Mouse (Mus musculus) lung, embryonic 14.5 days (tissue): Measurements from ENCODE around the gene Anln. TPM values are rescaled to one million over a fixed set of nuclear protein-coding genes. Genes with fewer than 3 reads are reported as not detected.

Experiments
- ATAC-seq: fragments of 200-750 bp; cut with Nextera tagmentation; 2 replicates; pipeline ENCODE4 v1.8.0; 2017; ENCODE audit warnings: mild to moderate bottlenecking, moderate TSS enrichment, moderate library complexity; ENCODE audit not compliant: insufficient read depth
- DNase-seq: peaks from one replicate; pipeline ENCODE4 v3.0.0-alpha.2; 2015
- H3K27ac ChIP-seq: fragments of 300-500 bp; sonication (generic); 2 replicates; pipeline ENCODE4 v1.5.1; 2014; ENCODE audit warnings: low read depth, mild to moderate bottlenecking, moderate library complexity
- H3K27me3 ChIP-seq: fragments of 300-500 bp; sonication (generic); 2 replicates; pipeline ENCODE4 v1.6.1; 2014; ENCODE audit warnings: low read length, control low read depth; ENCODE audit not compliant: insufficient read depth
- H3K36me3 ChIP-seq: fragments of 300-500 bp; sonication (generic); 2 replicates; pipeline ENCODE4 v1.6.1; 2014; ENCODE audit warnings: control low read depth; ENCODE audit not compliant: insufficient read depth
- H3K4me1 ChIP-seq: fragments of 300-500 bp; sonication (generic); 2 replicates; pipeline ENCODE4 v1.6.1; 2014; ENCODE audit warnings: antibody characterized with exemption, control low read depth; ENCODE audit not compliant: insufficient read depth
- H3K4me2 ChIP-seq: fragments of 300-500 bp; sonication (generic); 2 replicates; pipeline ENCODE4 v1.6.1; 2014; ENCODE audit warnings: mild to moderate bottlenecking
- H3K4me3 ChIP-seq: fragments of 300-500 bp; sonication (generic); 2 replicates; pipeline ENCODE4 v1.5.1; 2014; ENCODE audit warnings: low read depth, low read length
- H3K9ac ChIP-seq: fragments of 300-500 bp; sonication (generic); 2 replicates; pipeline ENCODE4 v1.6.1; 2014
- H3K9me3 ChIP-seq: fragments of 300-500 bp; sonication (generic); 2 replicates; pipeline ENCODE4 v1.6.1; 2016; ENCODE audit warnings: low read depth, low read length, control low read depth
- CTCF ChIP-seq: IDR thresholded peaks from 2 replicates; pipeline ENCODE4 v1.5.1; 2016; ENCODE audit warnings: antibody characterized with exemption, low read depth
- WGBS: fragments of 180-500 bp; shearing (Covaris S2); extraction: QIAGEN DNeasy Blood & Tissue Kit; methylation state at CpG from one replicate; pipeline ENCODE4 v1.1.7; 2014; 5-methylcytosine and 5-hydroxymethylcytosine counted together
- polyA plus RNA-seq: library from polyadenylated mRNA; unstranded; fragments of >200 nt; fragmentation: Nextera tagmentation; extraction: Ambion mirVana; gene quantifications from 2 replicates; pipeline ENCODE4 v1.2.1, GENCODE M21; 2014

Gene Anln
- polyA plus RNA-seq, 1 experiment from 2014 or later: 74.1 TPM

DNA sequence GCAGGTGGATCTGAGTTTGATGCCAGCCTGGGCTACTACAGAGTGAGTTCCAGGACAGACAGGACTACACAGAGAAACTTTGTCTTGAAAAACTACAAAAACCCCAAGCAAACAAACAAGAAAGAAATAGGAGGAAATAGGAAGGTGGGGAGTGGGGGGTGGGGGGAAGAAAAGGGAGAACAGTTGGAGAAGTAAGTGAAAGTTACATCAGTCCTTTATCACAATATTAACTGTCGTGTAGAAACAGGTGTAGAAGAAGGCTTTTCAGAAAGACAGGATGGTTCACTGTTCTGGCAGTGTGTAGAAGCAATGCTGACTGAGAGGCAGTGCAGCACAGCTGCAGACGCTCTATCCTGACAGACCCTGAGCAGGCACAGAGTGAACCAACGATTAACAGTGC lies 14.0 kb upstream of the Anln start:
- 69% methylated on average over 3 of the region's 3 CpGs for WGBS
- Histone ChIP-seq H3K4me1 (no peaks in the 10 kb centered on the region), H3K9ac (no peak overlapping the region), H3K36me3 (no peaks in the 10 kb centered on the region), H3K27me3 (no peaks in the 10 kb centered on the region), H3K4me3 (no peak overlapping the region), H3K4me2 (no peak overlapping the region), H3K9me3 (no peaks in the 10 kb centered on the region), H3K27ac (no peak overlapping the region)
- ATAC-seq (no peak), DNase-seq (no peak)
- TF ChIP-seq CTCF: no peak

DNA sequence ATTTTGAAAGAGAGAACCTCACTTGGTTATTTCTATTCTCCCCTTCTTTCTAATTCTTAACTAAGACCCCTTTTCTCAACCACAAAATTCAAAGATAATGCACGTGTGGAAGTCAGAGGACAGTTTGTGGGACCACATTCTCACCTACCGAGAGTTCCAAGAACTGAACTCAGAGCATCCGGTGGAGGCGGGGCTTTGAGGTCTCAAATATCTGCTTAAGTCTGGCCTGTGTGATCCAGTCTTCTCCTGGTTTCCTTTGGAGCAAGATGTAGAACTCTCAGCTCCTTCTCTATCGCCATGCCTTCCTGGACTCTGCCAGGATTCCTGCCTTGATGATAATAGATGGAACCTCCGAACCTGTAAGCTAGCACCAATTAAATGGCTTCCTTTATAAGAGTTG lies 13.0 kb upstream of the Anln start:
- Histone ChIP-seq H3K4me2 (no peak overlapping the region), H3K27ac (no peak overlapping the region), H3K36me3 (no peaks in the 10 kb centered on the region), H3K4me3 (no peak overlapping the region), H3K9me3 (no peaks in the 10 kb centered on the region), H3K27me3 (no peaks in the 10 kb centered on the region), H3K4me1 (no peaks in the 10 kb centered on the region), H3K9ac (no peak overlapping the region)
- ATAC-seq (no peak), DNase-seq (no peak)
- WGBS: 83% methylated on average over 6 of the region's 6 CpGs
- TF ChIP-seq CTCF: no peak

DNA sequence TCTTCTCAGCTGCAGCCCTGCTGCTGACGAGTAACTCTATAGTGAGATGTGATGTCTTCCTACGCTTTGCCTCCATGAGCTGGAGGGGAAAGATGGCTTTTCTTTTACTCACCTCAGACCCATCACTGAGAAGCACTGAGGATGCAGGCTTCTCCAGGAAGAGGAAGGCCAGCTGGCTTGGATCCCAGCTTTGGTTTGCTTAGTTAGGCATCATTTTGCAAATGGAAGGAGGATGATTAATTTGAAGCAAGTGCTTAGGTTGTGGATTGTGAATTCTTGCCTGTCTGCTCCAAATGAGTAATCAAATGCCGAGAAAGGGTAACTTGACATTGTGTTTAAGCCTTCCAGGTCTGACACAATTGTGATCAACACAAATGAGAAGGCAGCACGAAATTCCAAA lies 10.0 kb upstream of the Anln start:
- no peaks in the 10 kb centered on the region for H3K36me3 ChIP-seq
- no peaks in the 10 kb centered on the region for H3K27me3 ChIP-seq
- no peak for TF ChIP-seq CTCF
- H3K9ac ChIP-seq: no peak overlapping the region
- 35% methylated on average over 4 of the region's 4 CpGs for WGBS
- ATAC-seq: no peak
- no peaks in the 10 kb centered on the region for H3K4me1 ChIP-seq
- no peak overlapping the region for H3K4me3 ChIP-seq
- no peak overlapping the region for H3K4me2 ChIP-seq
- peak; percentile 66 for DNase-seq
- no peaks in the 10 kb centered on the region for H3K9me3 ChIP-seq
- H3K27ac ChIP-seq: no peak overlapping the region

DNA sequence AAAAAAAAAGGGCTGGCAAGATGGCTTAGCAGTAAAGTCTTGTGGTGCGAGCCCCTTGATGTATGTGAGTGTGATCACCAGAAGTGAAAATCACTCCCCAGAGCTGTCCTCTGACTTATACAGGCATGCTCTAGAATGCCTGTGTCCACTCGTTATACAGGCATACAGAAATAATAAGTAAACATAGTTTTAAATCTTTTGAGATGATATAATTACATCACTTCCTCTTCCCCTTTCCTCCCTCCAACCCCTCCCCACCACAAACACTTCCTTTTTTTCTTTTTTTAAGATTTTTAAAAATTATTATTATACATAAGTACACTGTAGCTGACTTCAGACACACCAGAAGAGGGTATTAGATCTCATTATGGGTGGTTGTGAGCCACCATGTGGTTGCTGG lies 5.7 kb upstream of the Anln start:
- no peak for TF ChIP-seq CTCF
- ATAC-seq: no peak

DNA sequence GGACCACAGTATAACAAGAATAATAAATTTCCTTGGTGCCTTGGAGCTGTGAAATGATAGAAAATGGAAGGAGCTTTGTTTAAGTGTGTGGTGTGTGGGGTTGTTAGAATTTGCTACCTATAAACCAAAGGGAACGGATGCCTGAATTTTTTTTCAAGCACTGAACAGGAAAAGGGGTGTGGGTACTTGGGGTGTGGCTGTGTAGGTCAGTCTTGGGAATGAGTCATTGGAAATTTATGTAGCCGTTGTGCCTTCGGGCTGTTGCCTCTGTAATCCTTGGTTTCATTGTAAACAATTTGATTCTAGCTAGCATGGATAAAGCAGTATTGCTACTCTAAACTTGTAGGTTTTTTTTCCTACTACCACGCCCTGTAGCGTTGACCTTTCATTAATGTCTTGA lies 1.4 kb upstream of the Anln start:
- Histone ChIP-seq H3K27me3 (no peaks in the 10 kb centered on the region), H3K9ac (no peak overlapping the region), H3K9me3 (no peaks in the 10 kb centered on the region), H3K36me3 (no peaks in the 10 kb centered on the region), H3K4me1 (peaks cover 13% of the 10 kb centered on the region), H3K27ac (no peak overlapping the region), H3K4me3 (no peak overlapping the region), H3K4me2 (no peak overlapping the region)
- 81% methylated on average over 5 of the region's 5 CpGs for WGBS
- ATAC-seq (no peak), DNase-seq (no peak)
- no peak for TF ChIP-seq CTCF

More for the DNA sequence above, 5.7 kb upstream of the Anln start:
- H3K36me3 ChIP-seq: no peaks in the 10 kb centered on the region
- no peaks in the 10 kb centered on the region for H3K27me3 ChIP-seq
- no peak overlapping the region for H3K9ac ChIP-seq
- WGBS: 75% methylated on average over 2 of the region's 2 CpGs
- H3K4me1 ChIP-seq: no peaks in the 10 kb centered on the region
- no peaks in the 10 kb centered on the region for H3K9me3 ChIP-seq
- H3K4me2 ChIP-seq: no peak overlapping the region
- H3K27ac ChIP-seq: no peak overlapping the region
- H3K4me3 ChIP-seq: no peak overlapping the region
- DNase-seq: no peak

DNA sequence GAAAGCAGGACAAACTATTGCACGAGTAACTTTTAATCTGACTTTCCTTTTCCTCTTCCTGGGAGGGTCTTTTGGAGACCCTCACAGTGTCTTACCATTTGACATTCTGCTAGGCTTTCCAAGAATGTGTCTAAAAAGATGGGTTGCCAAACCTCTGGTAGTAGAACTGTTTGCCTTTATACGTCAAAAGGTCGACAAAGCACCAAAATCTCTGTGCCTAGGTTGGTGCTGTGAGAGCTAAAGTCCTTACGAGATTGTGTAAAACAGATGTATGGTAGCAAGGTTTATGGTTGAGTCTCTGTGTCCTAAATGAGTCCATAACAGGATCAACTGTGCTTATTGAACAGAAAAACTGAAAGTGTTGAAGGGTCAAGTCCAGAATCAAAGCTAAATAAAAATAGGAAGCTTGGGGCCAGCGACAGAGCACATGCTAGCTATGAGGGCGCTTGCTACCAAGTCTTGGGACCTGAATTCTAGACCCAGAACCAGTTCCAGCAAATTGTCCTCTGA lies 803 bp upstream of the Anln start:
- 56% methylated on average over 6 of the region's 6 CpGs for WGBS
- peak overlapping the region; percentile 80 for H3K4me2 ChIP-seq
- H3K27ac ChIP-seq: peak overlapping the region; percentile 95
- peak overlapping the region; percentile 86 for H3K4me3 ChIP-seq
- no peaks in the 10 kb centered on the region for H3K9me3 ChIP-seq
- H3K27me3 ChIP-seq: no peaks in the 10 kb centered on the region
- DNase-seq (peak; percentile 26), ATAC-seq (no peak)
- H3K4me1 ChIP-seq: peaks cover 13% of the 10 kb centered on the region
- H3K36me3 ChIP-seq: no peaks in the 10 kb centered on the region
- TF ChIP-seq CTCF: no peak
- peak overlapping the region; percentile 88 for H3K9ac ChIP-seq

DNA sequence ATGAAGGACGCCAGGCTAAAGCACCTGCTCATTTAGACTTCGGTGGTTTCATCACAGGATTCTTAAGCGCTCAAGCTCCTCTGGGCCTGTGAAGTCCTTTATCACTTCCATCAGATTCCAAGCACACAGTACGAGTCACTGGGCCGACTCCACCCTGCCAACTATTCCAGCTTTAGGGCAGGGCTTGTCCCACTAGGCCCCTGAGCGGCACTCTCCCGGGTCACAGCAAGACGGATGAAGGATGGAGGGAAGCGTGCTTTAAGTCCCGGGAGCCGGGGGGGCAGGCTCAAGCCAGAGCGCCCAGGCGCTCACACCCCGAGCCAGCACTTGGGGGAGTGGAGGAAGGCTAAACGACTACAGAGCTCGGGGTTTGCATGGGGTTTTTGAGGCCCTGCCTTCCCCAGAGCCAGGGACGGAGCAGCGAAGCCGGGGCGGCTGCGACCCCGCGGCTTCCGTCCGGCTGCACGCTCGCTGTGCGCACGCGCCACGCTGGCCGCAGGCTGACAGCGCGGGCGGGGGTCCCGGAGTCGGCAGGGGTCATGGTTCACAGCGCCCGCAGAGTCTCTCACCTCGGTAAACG lies 497 bp downstream of the Anln start:
- under 1% methylated on average over 41 of the region's 41 CpGs for WGBS
- peak overlapping the region; percentile 80 for H3K4me2 ChIP-seq
- peak overlapping the region; percentile 86 for H3K4me3 ChIP-seq
- TF ChIP-seq CTCF: no peak
- peak; percentile 84 for DNase-seq
- peak; percentile 83 for ATAC-seq
- H3K27ac ChIP-seq: peak overlapping the region; percentile 95
- no peaks in the 10 kb centered on the region for H3K9me3 ChIP-seq
- no peaks in the 10 kb centered on the region for H3K27me3 ChIP-seq
- peaks cover 5% of the 10 kb centered on the region; the same call in 1 of the 2 replicates for H3K36me3 ChIP-seq
- peak overlapping the region; percentile 88 for H3K9ac ChIP-seq
- peaks cover 13% of the 10 kb centered on the region for H3K4me1 ChIP-seq
